Mouse (Mus musculus): ENCODE measurements around the gene Eif3l.

Gene Eif3l

DNA sequence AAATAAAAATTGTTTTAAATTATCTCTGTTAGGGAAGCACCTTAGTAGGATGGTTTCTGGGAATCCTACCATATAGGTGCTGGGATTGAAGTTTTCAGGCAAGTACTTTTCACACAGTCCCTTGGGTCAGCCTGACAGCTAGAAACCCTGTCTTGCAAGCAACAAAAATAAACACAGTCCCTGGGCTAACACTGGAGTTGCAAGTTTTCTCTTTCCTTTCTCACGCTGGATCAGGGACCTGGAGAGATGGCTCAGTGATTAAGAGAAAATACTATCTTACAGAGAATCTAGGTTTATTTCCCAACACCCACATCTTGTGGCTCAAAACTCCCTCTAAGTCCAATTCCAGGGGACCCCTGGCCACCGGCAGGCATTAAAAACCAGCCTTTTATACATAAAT is 22.2 kb downstream of the Eif3l start:
- ChIA-PET POLR2A (interaction anchor here in 3 of 4 experiments (0.5 to 1.3 kb wide), 4 partner anchors 9 to 169 kb away, joined by 3 read pairs; partner anchors contain the start of genes Eif3l (in 1 of the 3) and Micall1 (in 1 of the 3)), CTCF (interaction anchor here in 1 of 4 experiments (0.6 kb wide), 1 partner anchor 63 kb away, joined by 3 read pairs; no protein-coding TSS in a partner anchor)

DNA sequence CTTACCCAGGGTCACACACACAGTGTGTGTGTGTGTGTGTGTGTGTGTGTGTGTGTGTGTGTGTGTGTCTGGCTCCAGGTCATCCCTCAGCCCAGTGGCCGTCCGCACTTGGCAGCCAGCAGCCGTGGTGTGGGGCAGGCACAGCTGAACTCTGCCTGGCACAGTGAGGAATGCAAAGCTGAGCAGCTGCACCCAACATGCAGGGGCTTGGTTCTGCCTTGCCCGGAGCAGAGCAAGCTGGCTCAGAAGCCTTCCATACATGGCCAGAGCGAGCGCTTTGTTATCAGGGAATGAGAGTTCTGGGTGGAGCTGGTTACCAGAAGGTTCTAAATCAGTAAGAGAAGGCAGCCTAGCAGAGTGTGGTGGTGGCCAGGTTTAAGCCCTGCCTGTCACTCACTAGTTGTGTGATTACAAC is 22.6 kb downstream of the Eif3l start:
- POLR2A ChIA-PET = interaction anchor here in 3 of 4 experiments (0.5 to 1.3 kb wide), 5 partner anchors 10 to 169 kb away, joined by 3 to 4 read pairs (median 3); partner anchors contain the start of genes Eif3l (in 1 of the 3) and Micall1 (in 1 of the 3)
- CTCF ChIA-PET = interaction anchor here in 1 of 4 experiments (0.8 kb wide), 1 partner anchor 19 kb away, joined by 3 read pairs; no protein-coding TSS in a partner anchor

DNA sequence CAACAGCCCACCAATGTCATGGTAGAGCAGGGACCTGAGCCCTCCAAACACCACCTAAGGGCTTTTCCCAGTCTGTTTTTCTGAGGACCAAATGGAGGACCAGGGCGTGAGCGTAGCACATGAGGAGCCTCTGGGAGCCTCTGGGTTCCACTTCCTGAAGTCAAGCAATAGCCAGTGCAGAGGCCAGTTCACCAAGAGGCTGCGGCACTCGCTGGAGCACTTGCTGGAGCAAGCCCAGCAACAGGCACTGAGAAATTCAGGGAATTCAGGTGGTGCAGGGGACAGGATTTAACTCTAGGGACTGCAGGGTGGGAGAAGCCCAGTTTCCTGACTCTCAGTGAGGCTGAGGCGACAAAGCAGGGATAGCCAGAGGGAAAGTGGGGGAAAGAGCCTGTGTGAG is 23.2 kb downstream of the Eif3l start:
- POLR2A ChIA-PET = interaction anchor here (0.6 to 2.7 kb wide), 7 partner anchors 9 to 283 kb away, joined by 3 to 12 read pairs (median 3); partner anchors contain the start of genes Micall1 (in 2 of the 4) and Eif3l (in 1 of the 4)

DNA sequence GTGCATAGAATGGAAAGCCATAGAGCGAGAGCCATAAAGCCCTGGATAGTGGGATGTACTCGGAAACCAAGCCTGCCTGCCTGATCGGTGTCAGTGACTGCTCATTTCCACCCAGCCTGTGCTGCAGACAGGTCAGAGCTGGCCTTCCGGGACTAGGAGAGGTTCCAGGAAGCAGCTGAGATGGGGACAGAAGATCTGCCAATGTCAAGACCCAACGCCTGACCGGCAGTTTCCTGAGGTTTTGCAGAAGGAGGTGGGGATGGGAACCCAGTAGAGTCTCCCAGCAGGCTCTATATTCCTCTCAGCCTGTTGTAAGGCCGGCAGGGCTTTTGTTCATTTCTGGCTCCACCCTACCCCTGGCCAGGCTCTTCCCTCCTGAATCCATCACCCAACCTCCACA is 23.9 kb downstream of the Eif3l start:
- CTCF ChIA-PET = interaction anchor here in 1 of 4 experiments (1.0 to 2.1 kb wide), 5 partner anchors 9 to 151 kb away, joined by 3 to 7 read pairs (median 4); partner anchors contain the start of gene Micall1

More for the DNA sequence above, 23.2 kb downstream of the Eif3l start:
- CTCF ChIA-PET = interaction anchor here in 1 of 4 experiments (0.8 to 2.1 kb wide), 2 partner anchors 19 to 50 kb away, joined by 3 to 7 read pairs; no protein-coding TSS in a partner anchor

DNA sequence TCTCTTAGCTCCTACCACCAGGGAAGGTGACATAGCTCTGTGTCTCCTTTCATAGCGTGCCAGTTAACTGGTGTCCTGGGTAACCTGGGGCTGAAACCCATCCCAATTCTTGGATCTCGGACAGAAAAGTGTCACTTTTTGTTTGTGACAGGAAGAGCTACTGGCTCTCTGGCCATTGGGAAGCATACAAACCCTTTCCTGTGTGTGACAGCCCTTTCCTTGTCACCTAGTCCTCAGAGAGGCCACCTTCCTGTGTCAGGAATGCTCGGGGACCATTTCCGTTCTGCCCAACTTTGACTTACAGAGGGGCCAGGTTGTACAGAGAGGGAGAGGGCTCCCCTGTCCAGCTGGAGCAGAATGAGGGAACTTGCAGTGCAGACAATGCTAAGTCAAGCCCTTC is 24.5 kb downstream of the Eif3l start:
- POLR2A ChIA-PET = interaction anchor here in 3 of 4 experiments (0.6 to 2.7 kb wide), 8 partner anchors 9 to 151 kb away, joined by 3 to 12 read pairs (median 4); partner anchors contain the start of gene Micall1 (in 2 of the 3)
- CTCF ChIA-PET = interaction anchor here in 2 of 4 experiments (0.7 to 2.1 kb wide), 7 partner anchors 9 to 151 kb away, joined by 3 to 14 read pairs (median 4); partner anchors contain the start of gene Micall1 (in 1 of the 2)

More for the DNA sequence above, 23.9 kb downstream of the Eif3l start:
- POLR2A ChIA-PET = interaction anchor here in 3 of 4 experiments (0.6 to 2.7 kb wide), 5 partner anchors 9 to 282 kb away, joined by 3 to 12 read pairs (median 3); partner anchors contain the start of gene Micall1 (in 2 of the 3)

DNA sequence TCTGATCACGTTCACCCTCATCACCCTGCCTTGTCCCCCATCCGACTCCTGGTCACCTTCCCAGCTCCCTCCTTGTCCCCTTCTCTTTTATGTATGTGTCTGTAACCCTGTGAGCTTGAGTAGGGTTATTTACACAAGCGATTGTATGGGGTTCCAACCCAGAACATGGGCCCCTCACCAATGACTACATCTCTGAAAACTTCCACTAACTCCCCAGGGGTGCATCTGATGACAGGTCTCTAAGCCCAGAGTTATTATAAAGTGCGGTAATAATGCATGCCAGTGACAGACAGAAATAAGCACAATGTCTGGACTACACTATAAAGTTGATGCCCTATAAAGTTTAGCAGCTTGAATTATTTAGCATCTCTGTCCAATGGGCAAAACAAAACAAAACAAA is 25.4 kb downstream of the Eif3l start:
- ChIA-PET CTCF (interaction anchor here in 3 of 4 experiments (0.6 to 2.1 kb wide), 3 partner anchors 18 to 107 kb away, joined by 6 to 14 read pairs (median 7); no protein-coding TSS in a partner anchor), POLR2A (interaction anchor here in 3 of 4 experiments (0.6 to 2.7 kb wide), 10 partner anchors 8 to 117 kb away, joined by 3 to 12 read pairs (median 4); partner anchors contain the start of gene Micall1 (in 2 of the 3))

DNA sequence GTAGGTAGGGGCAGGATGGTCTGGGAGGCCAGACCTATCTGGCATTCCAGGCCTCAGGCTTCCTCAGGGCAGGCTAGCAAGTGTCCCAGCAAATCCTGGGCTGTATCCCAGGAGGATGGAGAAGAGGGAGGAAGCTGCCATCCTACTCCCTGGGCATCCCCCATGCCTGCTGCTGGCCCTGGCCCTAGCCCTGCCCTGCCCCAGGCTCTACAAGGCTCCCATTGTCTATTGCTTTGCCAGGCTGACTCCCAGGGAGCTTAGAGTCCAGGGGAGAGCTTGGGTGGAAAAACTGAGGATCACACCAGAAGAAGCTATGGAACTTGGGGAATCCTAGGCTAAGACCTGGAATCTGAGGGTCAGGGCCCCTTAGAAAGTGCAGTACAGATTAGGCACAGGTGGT is 26.6 kb downstream of the Eif3l start:
- POLR2A ChIA-PET = interaction anchor here in 2 of 4 experiments (0.6 to 0.9 kb wide), 3 partner anchors 18 to 182 kb away, joined by 3 read pairs; no protein-coding TSS in a partner anchor
- CTCF ChIA-PET = interaction anchor here in 3 of 4 experiments (0.7 to 1.4 kb wide), 3 partner anchors 38 to 206 kb away, joined by 3 read pairs; no protein-coding TSS in a partner anchor

DNA sequence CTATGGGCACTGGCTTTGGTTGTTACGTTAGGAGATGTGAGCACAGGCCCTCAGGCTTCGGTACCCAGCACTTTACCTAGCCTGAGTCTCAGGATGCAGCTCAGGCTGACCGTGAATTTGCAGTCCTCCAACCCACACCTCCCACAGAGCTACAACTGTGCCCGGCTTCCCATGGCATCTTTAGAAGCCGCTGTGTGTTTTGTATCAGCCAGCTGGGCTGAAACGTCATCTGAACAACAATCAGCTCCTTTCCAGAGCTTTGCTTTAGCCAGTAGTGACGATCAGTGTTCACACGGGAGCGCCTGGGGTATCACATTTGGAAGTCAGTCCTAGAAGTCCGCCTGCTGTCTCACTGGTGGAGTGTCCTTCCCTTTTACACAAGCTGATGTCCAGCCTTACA is 28.3 kb downstream of the Eif3l start:
- POLR2A ChIA-PET = interaction anchor here in 1 of 4 experiments (0.6 to 1.3 kb wide), 2 partner anchors 9 to 56 kb away, joined by 3 read pairs; no protein-coding TSS in a partner anchor
- CTCF ChIA-PET = interaction anchor here in 2 of 4 experiments (1.0 to 1.4 kb wide), 4 partner anchors 25 to 1005 kb away, joined by 3 read pairs; no protein-coding TSS in a partner anchor

DNA sequence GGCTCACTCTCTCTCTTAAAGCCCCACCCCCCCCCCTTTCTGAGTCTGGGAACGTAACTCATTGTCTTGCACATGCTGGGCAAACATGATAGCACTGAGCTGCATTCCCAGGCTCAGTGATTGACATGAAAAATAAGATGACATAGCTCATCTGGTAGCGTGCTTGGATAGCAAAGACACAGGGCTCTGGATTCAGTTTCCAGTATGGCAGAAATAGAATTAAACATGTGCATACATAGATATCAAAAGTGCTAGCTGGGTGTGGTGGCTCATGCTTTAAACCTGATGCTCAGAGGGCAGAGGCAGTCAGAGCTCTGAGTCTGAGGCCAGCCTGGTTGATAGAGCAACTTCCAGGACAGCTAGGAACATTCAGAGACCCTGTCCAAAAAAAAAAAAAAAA is 30.8 kb downstream of the Eif3l start:
- POLR2A ChIA-PET = interaction anchor here in 3 of 4 experiments (0.5 to 2.1 kb wide), 5 partner anchors 11 to 157 kb away, joined by 3 to 4 read pairs (median 3); no protein-coding TSS in a partner anchor

DNA sequence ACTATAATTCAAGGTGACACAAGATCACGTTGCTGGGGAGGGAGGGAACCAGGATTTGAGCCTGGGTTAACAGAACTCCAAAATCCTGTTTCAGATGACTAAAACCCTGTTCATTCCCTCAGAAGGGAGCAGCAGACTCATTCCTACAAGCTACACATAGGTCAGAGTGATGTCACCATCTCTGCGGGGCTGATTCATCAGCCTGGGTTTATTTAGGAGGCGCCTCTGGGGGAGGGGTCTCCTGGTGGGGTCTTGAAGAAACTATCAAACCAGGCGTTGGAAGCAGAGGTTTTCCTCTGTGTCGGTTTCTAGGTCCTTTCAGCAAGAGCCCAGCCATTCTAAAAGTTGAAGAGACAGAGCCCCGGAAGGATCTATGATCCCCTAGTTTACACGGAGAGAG is 33.0 kb downstream of the Eif3l start:
- POLR2A ChIA-PET = interaction anchor here in 3 of 4 experiments (0.6 to 3.2 kb wide), 17 partner anchors 8 to 1424 kb away, joined by 3 to 18 read pairs (median 4); partner anchors contain the start of genes 1700088E04Rik (in 1 of the 3), Ankrd54 (in 1 of the 3), H1f0 (in 1 of the 3) and Polr2f (in 1 of the 3)

More for the DNA sequence above, 30.8 kb downstream of the Eif3l start:
- CTCF ChIA-PET = interaction anchor here in 1 of 4 experiments (0.5 to 0.6 kb wide), 2 partner anchors 42 to 185 kb away, joined by 3 to 7 read pairs; no protein-coding TSS in a partner anchor

DNA sequence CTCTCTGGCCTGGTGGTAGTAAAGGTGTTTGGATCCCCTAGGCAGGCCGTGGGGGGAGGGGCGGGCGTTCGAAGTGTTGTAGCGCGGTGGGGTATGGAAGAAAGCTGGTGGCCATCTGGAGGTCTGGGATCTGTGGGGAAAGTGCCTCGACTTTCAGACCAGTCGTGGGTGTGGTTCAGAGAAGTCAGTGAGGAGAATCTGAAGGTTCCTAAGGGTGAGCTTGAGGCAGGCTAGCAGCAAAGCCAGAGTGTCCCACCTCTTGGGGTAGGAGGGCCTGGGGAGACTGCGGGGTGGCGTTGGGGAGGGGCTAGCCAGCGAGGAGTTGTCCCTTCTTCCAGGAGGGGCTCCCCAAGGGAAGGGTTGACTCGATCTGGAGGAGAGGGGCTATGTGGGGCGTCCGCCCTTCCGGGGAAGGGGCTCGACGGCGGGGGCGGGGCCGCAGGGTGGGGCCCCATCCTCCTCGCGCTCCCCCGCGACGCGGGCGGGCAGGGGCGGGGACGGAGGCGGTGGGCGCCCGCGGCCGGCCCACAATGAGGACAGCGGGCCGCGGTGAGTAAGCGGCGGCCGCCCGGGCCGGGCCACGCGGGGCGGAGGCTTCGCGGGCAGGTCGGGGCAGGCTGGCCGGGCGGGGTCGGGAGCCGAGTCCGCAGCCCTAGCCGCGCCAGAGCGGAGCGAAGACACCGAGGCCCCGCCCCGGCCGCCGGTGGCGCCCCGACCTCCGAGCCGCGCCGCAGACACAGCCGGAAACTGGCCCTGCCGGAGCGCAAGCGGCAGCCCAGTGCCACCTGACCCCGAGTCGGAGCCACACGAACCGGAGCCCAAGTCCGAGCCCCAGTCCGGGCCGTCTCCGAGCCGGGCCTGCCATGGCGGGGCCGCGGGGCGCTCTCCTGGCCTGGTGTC is 33.7 kb downstream of the Eif3l start, which contains the start of gene Micall1:
Gene Micall1, plus strand, starts transcription at position 478 of the 900 bp plus-strand sequence.
- ChIA-PET CTCF (interaction anchor here in 2 of 4 experiments (0.8 to 2.4 kb wide), 5 partner anchors 9 to 40 kb away, joined by 3 to 16 read pairs (median 4); no protein-coding TSS in a partner anchor), POLR2A (interaction anchor here (0.5 to 3.2 kb wide), 24 partner anchors 9 to 244 kb away, joined by 3 to 18 read pairs (median 4); partner anchors contain the start of genes 1700088E04Rik (in 1 of the 4), Ankrd54 (in 1 of the 4), Eif3l (in 1 of the 4) and H1f0 (in 1 of the 4))

More for the DNA sequence above, 33.0 kb downstream of the Eif3l start:
- CTCF ChIA-PET = interaction anchor here in 1 of 4 experiments (0.8 to 2.4 kb wide), 3 partner anchors 9 to 41 kb away, joined by 4 to 16 read pairs (median 5); no protein-coding TSS in a partner anchor

DNA sequence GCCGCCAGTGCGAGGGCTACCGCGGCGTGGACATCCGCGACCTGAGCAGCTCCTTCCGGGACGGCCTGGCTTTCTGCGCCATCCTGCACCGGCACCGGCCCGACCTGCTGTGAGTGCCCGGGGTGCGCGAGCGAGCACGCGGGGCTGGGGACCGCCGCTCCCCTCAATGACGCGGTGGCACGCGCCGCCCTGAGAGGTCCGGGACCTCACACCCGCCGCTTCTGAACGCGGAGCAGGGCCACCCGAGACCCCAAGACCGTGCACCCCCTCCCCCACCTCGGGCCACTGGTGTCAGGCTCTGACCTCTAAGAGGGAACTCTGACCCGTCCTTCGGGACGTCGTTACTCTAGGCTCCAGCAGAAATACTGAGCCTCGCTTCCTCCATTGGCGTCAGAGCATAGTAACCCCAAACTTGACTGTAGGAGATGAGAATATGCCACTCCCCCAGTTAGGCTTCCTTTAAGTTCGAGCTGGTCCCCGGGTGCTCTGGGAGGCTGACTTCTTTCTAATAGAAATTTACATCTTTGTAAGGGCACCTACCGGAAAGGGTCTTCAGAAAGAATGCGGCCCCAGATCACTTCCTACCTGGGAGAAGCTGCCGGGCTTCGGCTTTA is 34.4 kb downstream of the Eif3l start:
- ChIA-PET CTCF (interaction anchor here in 2 of 4 experiments (1.0 to 2.4 kb wide), 6 partner anchors 12 to 39 kb away, joined by 3 to 16 read pairs (median 4); no protein-coding TSS in a partner anchor), POLR2A (interaction anchor here in 3 of 4 experiments (0.9 to 3.2 kb wide), 22 partner anchors 10 to 182 kb away, joined by 3 to 18 read pairs (median 4); partner anchors contain the start of genes 1700088E04Rik (in 1 of the 3), Ankrd54 (in 1 of the 3), Eif3l (in 1 of the 3) and Polr2f (in 1 of the 3))

DNA sequence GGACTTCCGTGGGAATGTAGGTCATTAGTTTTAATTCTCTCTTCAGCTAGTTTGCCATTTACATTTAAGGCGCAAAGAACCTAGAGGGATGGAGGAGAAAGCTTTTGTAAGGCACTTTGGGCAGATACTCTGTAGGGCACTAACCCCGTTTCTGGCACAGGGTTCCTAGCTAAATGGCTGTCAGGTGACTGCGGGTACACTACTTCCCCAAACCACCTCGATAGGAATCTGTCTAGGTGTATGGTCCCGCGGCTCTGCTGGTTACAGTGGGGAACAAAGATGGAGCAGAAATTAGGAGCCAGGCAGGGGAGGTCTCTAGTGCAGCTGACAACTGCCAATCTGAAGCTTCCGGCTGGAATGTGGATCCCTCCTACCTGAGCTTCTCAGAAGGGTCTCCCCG is 35.1 kb downstream of the Eif3l start:
- ChIA-PET CTCF (interaction anchor here in 2 of 4 experiments (1.0 to 2.4 kb wide), 6 partner anchors 11 to 38 kb away, joined by 3 to 16 read pairs (median 4); no protein-coding TSS in a partner anchor), POLR2A (interaction anchor here in 2 of 4 experiments (0.9 to 3.2 kb wide), 15 partner anchors 9 to 51 kb away, joined by 3 to 18 read pairs (median 4); partner anchors contain the start of gene Eif3l (in 1 of the 2))

DNA sequence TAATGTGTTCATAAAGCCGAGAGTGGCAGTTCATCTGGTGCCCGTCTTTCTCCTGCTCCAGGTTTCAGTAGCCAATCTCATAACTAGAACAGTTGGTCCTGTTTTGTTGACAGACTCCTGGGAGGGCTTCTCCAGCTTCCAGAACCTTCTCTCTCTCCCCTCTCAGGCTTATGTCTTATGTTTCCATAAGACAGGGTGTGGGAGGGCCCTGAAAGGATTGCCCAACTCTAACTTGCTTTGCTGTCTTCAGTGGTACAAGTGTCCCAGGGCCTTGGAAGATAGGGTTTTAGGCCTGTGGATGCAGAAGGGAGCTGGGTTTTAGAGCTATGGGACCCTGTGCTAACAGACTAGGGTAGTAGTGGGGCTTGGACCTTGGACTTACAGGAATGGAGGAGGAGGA is 35.5 kb downstream of the Eif3l start:
- POLR2A ChIA-PET = interaction anchor here in 2 of 4 experiments (1.0 to 3.2 kb wide), 13 partner anchors 9 to 51 kb away, joined by 3 to 18 read pairs (median 4); partner anchors contain the start of gene Eif3l (in 1 of the 2)
- CTCF ChIA-PET = interaction anchor here in 1 of 4 experiments (1.1 to 1.8 kb wide), 4 partner anchors 16 to 38 kb away, joined by 3 to 8 read pairs (median 4); no protein-coding TSS in a partner anchor

DNA sequence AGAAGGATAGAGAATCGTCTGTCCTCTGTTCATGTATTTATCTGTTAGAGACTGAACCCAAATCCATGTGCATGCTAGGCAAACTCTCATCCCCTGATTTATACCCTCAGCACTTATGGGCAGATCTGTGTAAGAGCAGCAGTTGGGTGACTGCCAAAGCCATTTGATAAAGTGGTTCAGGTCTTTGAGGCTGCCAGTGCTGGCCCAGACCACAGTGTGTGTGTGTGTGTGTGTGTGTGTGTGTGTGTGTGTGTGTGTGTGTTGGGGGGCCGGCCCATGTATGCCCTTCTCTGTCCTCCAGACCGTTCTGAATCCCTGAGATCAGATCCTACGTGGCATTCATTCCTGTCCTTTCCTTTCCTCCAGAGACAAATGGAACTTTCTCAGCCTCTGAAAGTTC is 36.8 kb downstream of the Eif3l start:
- ChIA-PET POLR2A (interaction anchor here in 1 of 4 experiments (2.0 to 2.2 kb wide), 2 partner anchors 12 to 50 kb away, joined by 4 to 10 read pairs; no protein-coding TSS in a partner anchor), CTCF (no interaction called here)

DNA sequence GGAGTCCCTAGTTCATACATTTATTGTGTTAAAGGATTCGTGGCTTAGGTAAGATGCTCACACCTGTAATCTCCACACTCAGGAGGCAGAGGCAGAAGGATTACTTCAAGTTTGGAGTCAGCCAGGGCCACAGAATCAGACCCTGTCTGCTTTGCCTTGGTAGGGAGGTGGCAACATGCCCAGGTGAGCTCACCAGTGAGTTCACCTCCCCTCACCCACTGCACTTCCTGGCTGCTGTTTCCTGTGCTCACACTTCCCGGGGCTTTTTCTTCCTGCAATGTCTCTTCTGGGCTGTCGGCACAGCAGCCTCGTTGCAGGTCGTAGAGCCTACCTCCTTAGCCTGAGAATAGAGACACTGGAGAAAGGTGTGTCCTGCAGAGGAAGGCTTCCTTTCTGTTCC is 40.3 kb downstream of the Eif3l start:
- ChIA-PET POLR2A (interaction anchor here in 2 of 4 experiments (0.6 to 3.2 kb wide), 2 partner anchors 11 to 20 kb away, joined by 3 to 13 read pairs; no protein-coding TSS in a partner anchor), CTCF (interaction anchor here in 2 of 4 experiments (1.2 to 2.4 kb wide), 3 partner anchors 12 to 13 kb away, joined by 3 to 7 read pairs (median 4); no protein-coding TSS in a partner anchor)
